Mouse (Mus musculus) spleen, postnatal 4 days (tissue): ENCODE data around the gene Stard10.

ENCODE experiments used
- DNase-seq, 2 experiments: peaks; one replicate each; pipeline ENCODE4 v3.0.0; 2022; ENCODE audit warnings: low spot score in 2 of 2

Gene Stard10

DNA sequence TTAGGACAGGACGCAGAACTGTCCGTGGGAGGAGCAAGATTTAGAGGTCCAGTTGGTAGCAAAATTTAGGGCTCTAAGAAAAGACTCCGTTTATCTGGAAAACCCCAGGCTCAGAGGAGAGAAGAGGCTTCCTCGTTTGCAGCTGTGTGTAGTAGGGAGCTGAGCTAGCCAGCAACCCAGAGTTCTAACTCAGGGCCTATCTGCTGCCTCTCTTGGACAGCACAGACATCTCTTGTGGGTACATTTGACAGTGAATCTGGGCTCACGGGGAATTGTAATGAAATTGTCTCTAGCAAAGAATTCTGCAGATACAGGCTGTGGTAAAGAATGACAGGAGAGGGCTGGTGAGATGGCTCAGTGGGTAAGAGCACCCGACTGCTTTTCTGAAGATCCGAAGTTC, 14.2 kb upstream of the Stard10 start:
- DNase-seq: no peak

DNA sequence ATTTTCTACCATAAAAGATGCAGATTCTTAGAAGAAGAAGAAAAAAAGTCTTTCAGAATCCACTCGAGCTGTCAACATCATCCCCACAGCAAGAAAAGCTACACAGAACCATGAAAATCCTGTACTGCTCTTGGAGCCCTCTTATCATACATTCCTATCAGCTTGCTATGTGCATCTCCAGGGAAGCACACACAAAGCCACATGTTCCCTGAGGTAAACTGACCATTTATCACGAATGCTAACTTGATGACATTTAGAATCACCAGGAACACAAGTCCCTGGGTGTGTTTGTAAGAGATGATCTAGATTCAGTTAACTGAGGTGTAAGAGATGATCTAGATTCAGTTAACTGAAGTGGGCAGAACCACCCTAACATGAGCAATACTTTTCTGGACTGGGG, 10.0 kb upstream of the Stard10 start:
- no peak for DNase-seq

DNA sequence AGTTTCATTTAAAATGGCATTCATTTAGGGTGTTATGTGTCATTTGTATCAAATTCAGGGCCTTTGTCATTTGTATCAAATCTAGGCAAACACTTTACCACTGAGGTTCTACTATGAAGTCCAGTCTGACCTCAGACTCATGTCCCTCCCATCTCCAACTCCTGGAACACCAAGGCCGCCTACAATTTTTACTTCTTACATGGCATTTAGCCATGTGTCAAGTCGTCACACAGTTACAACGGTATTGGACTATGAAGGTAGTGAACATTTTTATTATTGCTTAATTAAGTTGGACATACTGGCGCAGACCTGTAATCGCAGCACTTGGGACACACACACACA, 6.9 kb upstream of the Stard10 start:
- no peak for DNase-seq

DNA sequence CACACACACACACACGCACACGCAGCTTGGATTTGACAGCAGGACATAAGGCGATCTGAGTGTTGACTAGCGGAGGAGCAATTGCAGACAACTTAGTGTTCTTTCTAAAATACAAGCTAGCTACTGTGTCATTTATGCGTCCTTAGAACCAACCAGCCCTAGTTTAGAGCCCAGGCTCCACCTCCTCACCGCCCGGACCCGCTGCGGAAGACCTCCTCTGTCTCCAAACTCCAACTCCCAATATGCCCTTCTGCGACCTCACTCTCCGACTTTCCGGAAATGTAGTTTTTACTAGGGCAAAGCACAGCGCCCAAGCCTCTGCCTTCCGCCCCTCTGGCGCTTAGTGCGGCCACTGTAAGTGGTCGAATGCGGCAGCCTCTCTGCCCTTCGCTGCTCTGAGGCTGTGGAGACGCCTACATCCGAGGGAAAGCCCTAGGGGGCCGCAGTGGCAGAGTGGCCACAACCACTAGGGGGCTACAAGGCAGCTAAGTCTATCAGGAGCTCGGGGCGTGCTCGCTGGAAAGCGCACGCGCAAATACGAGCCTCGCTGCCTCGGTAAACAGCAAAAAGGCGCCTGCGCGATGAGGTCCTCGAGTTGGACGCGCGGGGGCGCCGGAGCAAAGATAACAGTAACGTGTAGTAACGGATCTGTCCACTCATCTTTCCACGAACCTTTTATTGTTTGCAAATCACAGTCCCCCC, 6.4 kb upstream of the Stard10 start:
- DNase-seq: peak; percentile 95 to 98

DNA sequence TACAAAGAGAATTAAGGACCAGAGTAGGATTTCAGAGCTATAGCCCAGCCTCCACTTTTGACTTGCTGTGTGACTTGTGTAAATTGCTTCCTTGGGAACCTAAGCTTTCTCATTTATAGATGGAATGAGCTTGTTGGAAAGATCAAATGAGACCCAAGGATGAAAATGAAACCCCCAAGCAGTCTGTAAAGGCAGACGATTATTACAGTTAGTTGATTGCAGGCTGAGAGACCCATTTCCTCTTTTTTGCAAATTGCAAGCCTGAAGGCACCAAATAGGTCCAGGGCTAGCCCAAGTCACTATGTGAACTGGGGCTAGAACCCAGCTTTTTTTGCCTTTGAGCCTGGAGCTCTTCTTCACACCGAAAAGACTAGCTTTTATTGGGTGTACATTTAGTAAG, 5.8 kb upstream of the Stard10 start:
- DNase-seq: no peak

DNA sequence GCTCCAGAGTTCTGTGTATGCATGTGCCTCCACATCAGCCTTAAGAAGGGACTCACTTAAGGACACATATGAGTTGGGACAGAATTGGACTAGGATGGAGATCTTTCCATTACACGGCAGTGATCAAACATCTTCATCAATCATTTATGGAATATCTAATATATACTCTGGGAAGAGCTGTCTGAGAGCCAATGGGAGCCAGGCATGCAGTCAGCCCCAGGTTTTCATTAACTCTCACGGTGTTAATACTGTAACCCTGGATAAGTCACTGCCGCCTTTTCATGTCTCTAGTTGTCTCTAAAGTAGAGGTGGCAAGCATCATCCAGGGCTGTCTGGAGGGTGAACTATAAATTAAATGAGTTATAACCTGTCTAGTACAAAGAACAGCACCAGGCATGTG, 3.9 kb upstream of the Stard10 start:
- DNase-seq: no peak

DNA sequence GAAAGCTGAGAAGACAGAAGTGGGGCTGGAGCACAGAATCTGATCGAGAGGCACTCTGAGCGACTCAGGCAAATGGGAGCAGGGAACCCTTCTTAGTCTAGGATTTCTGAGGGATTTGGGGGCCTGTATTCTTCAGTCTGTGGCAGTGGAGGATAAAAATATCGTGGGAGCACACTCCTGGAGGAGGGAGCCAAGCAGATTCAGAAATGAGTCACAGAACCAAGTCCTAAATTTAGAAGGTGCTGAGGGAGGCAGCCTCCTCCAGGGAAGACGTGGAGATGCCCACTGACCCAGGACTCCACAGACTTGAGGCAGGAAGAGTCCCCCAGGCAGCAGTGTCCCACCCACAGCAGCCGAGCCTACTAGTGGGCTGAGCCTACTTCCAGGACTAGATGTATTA, 2.5 kb upstream of the Stard10 start:
- no peak for DNase-seq

DNA sequence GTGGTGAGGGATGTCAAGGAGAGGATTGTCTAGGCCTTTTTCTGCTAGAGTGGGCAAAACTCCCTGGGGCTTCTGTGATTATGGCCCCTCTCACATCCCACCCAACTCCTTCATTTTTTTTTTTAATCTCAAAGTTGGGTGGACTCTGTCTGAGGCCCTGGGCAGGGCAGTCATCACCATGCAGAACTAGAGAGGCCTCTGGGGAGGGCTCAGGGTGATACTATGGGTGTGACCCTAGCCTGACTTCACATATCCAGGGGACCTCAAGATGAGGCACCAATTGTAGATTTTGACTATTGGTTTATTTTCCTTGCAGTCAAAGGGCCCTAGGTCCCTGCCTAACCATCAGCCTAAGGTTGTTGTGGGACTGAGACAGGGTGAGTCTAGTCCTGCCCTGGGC, 1.2 kb upstream of the Stard10 start:
- DNase-seq: no peak

DNA sequence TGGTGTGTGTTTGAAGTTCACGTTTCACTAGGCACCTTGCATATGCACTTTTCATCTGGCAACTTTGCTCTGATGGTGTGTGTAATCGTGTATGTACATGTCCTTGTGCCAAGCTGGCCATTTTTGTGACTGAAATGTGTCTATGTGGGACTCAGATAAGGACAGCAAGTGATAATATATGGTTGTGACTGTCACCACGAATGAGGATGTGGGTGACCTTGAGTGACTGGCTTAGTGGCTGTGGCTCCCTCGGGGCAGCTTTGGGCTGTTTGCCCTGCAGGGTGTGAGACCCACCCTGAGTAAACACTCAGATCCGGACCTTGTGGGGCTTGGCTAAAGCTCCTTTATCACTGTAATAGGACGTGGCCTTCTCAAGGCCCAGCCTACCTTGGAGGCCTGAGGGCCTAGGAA, 290 bp upstream of the Stard10 start:
- DNase-seq: peak in 1 of 2 experiments; percentile 39

DNA sequence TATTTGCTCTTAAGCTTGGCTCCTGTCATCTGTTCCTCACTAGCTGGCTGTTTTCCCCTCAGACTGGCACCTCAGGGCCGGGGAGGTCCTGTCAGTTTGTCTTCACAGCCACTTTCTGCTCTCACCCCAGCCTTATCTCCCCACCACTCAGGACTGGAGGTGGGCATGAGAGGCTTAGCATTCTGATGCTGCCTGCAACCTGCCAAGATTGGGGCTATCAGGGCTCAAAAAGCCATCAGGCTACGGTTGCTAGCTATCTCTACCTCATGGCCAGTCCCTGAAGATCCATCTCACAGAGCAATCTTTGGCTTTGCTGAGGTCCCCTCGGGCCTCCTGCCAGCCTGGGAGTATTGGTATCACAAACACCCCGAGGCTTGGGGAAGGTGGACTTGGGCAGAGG, 2.0 kb downstream of the Stard10 start:
- peak in 1 of 2 experiments; percentile 37 for DNase-seq

DNA sequence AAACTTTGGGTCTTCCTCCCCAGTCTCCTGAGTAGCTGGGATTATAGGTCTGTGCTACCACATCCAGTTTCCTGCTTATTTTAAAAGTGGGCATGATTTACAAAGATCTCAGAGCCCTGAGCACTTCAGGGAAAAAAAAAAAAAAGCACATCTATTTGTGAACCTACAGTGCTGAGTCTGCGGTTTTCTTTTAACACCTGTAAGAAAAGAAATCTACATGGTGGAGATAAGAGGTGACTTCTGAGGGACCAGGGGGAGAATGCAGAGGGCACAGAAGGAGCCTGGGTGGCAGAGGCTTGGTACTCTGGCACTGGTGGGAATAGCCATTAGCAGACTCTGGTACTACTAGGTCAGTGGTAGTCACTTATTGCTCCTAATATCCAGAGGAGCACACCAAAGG, 2.9 kb downstream of the Stard10 start:
- no peak for DNase-seq

DNA sequence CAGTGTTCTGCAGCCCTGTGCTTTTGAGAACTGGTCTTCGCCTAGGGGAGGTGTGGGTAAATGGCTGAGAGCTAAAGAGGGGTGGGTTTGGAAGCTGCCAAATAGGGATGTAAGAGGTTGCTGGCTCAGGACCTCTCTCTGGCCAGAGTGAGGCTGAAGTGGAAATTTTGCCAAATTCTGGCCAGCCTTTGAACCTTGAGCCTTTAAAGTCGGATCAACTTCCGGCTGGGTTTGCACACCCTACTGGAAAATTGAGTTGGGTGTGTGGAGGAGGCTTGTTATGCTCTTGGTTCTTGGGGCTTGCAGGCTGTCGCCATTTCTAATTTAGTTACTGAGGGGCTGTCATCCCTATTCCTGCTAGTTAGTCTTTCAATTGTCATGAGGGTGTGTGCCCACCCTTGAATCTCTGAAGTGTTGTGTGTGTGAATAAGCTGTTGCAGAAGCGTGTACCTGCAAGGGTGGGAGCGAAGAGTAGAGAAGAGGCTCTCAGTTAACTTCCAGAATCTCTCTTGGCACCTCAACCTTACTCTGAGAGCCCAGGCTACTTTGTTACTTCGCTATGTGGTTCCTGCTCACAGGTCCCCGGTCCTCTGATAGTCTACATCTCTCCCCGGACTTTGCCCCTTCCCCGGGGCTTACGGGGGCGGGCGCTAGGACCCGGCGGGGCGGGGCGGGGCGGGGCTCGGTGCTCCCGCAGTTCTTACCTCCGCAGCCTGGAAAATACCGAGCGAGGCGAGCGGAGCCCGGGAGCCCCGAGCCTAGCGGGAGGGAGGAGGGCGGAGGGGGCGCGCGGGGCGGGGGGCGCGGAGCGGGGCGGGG, 3.7 kb downstream of the Stard10 start:
- no peak for DNase-seq

DNA sequence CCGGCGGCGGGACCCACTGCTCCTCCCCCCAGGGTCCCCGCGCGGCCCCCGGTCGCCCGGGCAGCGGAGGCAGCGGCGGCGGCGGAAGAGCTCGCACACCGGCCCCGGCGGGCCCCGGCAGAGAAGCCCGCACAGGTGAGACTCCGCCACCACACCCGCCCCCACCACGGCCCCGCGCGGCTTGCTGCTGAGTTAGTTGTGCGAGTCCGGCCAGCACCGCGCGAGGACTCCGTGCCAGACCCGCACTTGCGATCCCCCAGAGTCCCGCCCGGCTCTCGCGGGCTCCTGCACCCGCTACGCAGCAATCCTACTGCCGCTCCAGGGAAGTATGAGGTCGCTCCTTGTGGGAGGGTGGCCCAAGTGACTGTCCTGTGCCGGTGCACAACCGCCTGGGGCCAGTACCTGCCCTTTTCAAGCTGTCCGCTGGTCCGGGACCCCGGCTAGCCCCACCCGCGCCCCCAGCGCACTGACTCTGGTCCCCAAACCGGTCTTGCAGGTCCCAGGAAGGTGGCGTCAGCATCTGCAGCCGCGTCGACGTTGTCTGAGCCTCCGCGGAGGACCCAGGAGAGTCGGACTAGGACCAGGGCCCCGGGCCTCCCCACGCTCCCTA, 4.4 kb downstream of the Stard10 start:
- peak; percentile 36 to 80 for DNase-seq

DNA sequence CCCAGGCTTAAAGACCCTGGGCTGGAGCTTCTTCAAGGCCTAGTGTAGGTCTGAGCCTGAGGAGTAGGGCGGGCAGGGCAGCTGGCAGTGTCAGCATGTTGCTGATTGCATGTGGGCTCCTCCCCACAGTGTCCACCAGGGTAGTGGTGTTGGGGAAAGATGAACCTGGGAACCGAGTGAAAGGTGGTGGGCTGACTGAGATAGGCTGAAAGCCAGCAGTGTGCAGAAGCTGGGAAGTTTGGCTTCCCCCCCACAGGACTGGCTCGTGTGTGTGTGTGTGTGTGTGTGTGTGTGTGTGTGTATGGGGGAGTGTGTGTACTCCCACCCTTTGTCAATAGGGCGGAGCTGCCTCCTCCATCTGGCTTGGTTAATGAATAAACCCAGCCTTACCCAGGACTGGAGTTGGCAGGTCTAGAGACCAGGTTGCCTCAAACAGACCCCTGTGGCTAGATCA, 6.3 kb downstream of the Stard10 start:
- peak; percentile 50 to 69 for DNase-seq

DNA sequence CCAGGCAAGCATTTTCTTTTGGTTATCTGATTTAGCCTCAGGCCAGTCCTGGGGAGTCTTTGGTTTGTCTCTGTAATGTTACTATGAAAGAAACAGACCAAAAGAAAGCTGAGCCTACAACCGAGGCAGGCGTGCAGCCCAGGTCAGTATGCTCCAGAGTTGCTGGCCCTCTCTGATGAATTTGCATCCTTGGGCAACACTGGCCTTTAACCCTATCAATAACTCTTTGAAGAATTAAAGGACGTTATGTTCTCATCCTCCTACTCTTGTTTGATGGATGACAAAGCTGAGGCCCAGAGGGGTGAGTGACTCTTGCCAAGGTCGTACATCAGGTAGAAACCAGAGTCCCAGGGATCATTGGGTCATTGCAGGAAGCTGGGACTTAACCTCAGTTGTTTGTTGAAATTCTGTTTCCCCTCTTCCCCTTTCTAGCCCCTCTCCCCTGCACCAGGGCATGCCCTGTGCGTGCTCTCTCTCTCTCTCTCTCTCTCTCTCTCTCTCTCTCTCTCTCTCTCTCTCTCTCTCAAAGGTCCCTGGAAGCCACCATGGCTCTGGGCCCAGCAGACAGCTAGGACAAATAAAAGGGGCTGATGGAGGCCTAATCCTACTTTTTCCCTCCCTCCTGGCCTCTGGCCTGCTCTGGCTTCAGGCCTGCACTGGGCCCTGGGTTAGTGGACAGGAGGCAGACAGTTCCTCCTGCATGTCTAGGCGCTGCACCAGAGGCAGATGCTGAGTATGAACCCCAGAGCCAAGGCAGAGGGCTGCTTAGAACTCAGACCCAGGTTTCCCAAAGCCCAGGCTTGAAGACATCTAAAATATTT, 7.5 kb downstream of the Stard10 start:
- no peak for DNase-seq

DNA sequence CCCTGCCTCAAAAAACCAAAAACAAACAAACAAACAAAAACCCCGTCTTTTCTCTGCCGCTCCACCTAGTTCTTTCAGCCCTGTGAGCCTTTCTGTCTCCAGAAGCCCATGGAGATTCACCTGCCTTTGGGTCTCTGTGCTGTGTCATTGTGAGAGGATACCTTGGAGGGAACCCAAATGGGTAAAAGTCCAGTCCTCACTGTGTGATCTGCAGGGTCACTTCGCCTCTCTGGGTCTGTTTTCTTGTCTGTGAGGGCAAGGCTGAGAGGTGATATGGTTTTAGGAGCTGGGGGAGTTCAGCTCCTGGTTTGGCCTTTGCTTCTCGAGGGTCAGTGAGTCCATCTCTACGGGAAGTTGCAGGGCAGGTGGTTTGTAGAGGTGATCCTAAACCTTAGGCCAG, 9.1 kb downstream of the Stard10 start:
- DNase-seq: no peak

DNA sequence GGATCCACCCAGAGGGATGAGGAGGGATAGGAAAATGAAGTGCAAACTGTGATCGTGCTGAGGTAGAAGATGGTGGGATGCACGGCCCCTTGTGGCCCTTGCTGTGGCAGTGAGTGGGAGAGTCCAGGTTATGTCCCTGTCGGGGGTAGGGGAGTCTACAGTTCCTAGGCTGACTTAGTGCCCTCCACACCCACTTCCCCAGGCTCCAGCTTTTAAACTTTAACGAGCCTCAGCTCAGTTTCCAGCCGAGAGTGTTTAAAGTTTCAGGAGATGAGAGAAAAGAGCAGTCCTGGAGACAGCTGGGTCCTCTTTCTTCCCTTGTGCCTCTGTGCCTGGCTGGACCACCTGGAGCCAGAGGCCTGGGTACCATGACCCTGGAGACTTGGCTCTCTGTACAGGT, 10.4 kb downstream of the Stard10 start:
- no peak for DNase-seq

DNA sequence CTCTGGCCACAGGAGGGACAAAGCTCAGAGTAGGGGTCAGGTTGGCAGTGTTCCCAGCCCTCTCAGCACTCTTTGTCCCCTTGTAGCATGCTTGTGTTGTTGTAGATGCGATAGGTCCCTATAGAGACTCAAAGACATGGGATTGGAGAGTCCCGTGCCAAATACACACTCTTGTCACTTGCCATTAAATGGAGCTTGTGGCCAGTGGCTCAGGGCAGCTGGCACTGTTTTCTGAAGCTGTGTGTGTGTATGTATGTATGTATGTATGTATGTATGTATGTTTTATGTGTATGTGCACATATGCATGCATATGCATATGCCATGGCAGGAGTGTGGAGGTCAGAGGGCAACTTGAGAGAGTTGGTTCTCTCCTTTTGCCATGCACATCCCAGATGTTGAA, 10.9 kb downstream of the Stard10 start:
- no peak for DNase-seq

DNA sequence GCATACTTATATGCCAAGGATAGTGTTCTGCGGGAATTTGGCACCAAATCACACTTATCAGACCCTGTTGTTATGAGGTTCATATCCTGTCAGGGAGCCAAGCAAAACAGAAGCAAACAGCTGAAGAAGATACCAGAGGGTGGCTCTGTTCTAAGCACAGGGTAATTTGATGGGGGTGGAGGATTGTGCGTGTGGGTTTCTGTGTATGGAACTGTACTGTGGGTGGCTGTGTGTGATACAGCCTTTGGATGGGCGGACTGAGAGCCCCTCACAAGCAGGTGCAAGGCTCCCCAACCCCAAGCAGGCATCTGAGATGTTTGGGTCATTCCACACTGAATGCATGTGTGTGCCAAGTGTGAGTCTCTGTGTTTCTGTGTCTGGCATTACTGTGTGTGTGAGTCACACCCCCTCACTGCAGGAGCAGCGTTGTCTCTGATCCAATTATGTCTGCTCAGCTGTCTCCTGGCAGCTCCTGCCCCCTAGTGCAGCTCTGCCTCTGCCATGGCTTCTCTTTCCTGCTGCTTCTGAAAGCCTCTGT, 11.8 kb downstream of the Stard10 start:
- DNase-seq: no peak

DNA sequence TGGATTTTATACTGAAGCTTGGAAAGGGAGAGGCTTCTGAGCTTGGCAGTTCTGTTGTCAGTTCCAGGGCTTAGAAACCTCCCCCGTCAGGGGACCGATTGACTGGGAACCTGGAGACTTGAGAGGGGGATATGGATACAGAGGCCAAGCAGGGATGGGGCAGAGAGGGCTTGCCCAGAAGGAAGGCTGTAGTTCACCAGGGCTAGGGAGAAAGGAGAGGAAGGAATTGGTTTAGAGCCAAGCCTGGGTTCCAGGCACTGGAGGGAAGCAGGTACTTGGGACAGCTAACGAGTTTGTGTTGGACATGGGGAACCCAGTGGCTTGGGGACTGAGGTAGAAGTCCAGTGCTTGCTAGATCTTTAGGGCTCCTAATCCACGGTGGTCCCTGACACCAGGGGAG, 12.7 kb downstream of the Stard10 start:
- DNase-seq: no peak

DNA sequence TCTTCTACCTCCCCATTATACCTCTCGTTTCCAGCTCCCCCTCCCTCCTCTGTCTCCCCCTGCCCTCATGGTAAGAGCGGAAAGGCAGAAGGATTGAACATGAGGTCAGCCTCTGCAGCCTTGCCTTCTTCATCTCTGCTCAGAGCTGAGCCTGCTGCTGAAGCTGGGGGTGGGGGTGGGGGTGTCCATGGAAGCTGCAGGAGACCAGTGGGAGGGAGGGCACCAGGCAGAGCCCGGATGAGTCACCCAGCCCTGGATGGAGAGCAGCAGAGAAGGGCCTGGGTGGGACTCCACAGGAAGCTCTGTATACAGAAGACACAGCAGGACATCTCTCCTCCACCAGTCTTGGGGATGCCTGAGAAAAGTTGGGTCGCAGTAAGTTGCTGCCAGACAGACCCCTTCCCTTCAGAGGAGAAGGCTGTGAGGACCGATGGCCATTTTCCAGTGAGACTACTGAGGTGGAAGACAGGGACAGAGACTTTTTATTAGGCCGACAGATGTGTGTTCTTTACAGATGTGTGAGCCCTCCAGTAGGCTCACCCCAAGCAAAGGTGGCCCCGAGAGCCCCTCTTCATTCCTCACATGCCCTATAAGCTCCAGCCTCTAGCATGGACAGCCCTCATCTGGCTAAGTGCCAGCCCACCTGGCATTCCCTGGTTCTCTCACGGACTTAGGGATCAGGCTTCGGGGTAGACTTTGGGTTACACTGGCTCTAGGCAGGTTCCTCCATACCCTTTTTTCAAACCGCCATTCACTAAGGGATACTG, 13.4 kb downstream of the Stard10 start:
- no peak for DNase-seq
